Mouse (Mus musculus): ENCODE data around the gene Spic.

Spic gene

GRCm38 (mm10) chr10:88645448-88645847 is 39.4 kb downstream of the Spic start:
- DNase-seq (ENCODE audit: low spot score in 2 of 2) = no peak

GRCm38 (mm10) chr10:88631330-88631953 is 53.4 kb downstream of the Spic start:
- DNase-seq (ENCODE audit: low spot score in 2 of 2) = no peak

GRCm38 (mm10) chr10:88630663-88631329 is 54.0 kb downstream of the Spic start:
- no peak for DNase-seq (ENCODE audit: low spot score in 2 of 2)

GRCm38 (mm10) chr10:88627052-88627451 is 57.8 kb downstream of the Spic start:
- no peak for DNase-seq (ENCODE audit: low spot score in 2 of 2)

- DNase-seq (ENCODE audit: low spot score in 2 of 2) = no peak
These were observed 58.6 kb downstream of the Spic start for GRCm38 (mm10) chr10:88626176-88626575.

Data from thymus, postnatal 10 days (tissue).